Mouse (Mus musculus): Measurements from ENCODE around the gene Galk2. TPM values are rescaled to one million over a fixed set of nuclear protein-coding genes. Genes with fewer than 3 reads are reported as not detected.

Galk2 gene
- polyA plus RNA-seq, 1 experiment from 2014 or later, result 38.7 TPM

DNA sequence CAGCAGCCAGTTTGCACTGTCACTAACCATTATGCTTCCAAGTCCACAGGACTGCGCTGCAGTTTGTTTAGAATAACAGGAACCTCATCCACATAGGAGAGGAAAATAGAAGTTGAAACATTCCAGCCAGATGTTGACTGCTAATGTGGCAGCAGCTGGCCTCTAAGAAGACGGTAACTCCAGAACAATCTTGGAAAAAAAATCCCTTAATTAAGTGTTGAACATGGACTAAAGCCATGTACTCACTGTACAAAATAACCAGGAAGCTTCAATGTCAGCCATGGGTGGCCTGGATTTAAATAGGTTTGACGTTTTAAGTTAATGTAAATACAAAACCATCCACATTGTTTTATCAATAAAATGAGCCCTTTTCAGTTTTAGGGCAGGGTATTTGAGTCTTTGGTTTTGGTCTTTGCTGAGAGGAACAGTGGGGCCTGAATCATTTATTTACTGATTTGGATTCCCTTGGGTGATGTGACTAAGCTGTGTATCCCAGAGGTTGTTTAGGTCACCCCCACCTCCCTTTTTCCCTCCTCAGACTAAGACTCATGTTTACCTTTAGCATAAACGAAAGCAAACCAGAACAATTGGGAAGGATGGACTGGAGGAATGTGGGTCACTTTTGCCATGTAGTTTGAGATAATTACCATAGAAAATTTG is 47.6 kb downstream of the Galk2 start:
- no peak overlapping the region for H3K9ac ChIP-seq (ENCODE audit: low read length)
- H3K9me3 ChIP-seq (ENCODE audit: control insufficient read depth, low read length), result no peaks in the 10 kb centered on the region
- no peak overlapping the region for H3K4me3 ChIP-seq (ENCODE audit: low read depth, low read length)
- no peaks in the 10 kb centered on the region for H3K27me3 ChIP-seq (ENCODE audit: control insufficient read depth, insufficient read depth, low read length)
- DNase-seq (ENCODE audit: low spot score) (no peak), ATAC-seq (ENCODE audit: insufficient number of reproducible peaks, low FRiP score, low TSS enrichment, low read depth) (no peak)
- no peak overlapping the region for H3K27ac ChIP-seq (replicated peaks; ENCODE audit: low read depth, low read length)
- no peaks in the 10 kb centered on the region; the same call in 1 of the 2 replicates for H3K36me3 ChIP-seq (ENCODE audit: control insufficient read depth, insufficient read depth, low read length)
- 82% methylated on average over 4 of the region's 4 CpGs for WGBS
- no peaks in the 10 kb centered on the region for H3K4me1 ChIP-seq (ENCODE audit: control insufficient read depth, insufficient read depth, low read length)
- no peak overlapping the region for H3K4me2 ChIP-seq (ENCODE audit: low read depth, severe bottlenecking)

- no peak overlapping the region for H3K4me3 ChIP-seq (ENCODE audit: low read depth, low read length)
- no peaks in the 10 kb centered on the region for H3K27me3 ChIP-seq (ENCODE audit: control insufficient read depth, insufficient read depth, low read length)
- H3K9ac ChIP-seq (ENCODE audit: low read length), result no peak overlapping the region
- H3K4me2 ChIP-seq (ENCODE audit: low read depth, severe bottlenecking), result no peak overlapping the region
- no peak for DNase-seq (ENCODE audit: low spot score)
- H3K36me3 ChIP-seq (ENCODE audit: control insufficient read depth, insufficient read depth, low read length), result no peaks in the 10 kb centered on the region; the same call in 1 of the 2 replicates
- H3K27ac ChIP-seq (replicated peaks; ENCODE audit: low read depth, low read length), result no peak overlapping the region
- H3K4me1 ChIP-seq (ENCODE audit: control insufficient read depth, insufficient read depth, low read length), result no peaks in the 10 kb centered on the region
- ATAC-seq (ENCODE audit: insufficient number of reproducible peaks, low FRiP score, low TSS enrichment, low read depth), result no peak
- H3K9me3 ChIP-seq (ENCODE audit: control insufficient read depth, low read length), result no peaks in the 10 kb centered on the region
- 78% methylated on average over 4 of the region's 4 CpGs for WGBS
Measured at GRCm38 (mm10) chr2:125907580-125908255, 48.8 kb downstream of the Galk2 start.

GRCm38 (mm10) chr2:125914167-125914566 is 55.3 kb downstream of the Galk2 start:
- Histone ChIP-seq H3K4me1 (ENCODE audit: control insufficient read depth, insufficient read depth, low read length) (0 out of 2 replicates have a peak, but pooled peaks cover 3% of the 10 kb centered on the region), H3K4me2 (ENCODE audit: low read depth, severe bottlenecking) (no peak overlapping the region), H3K9me3 (ENCODE audit: control insufficient read depth, low read length) (no peaks in the 10 kb centered on the region), H3K36me3 (ENCODE audit: control insufficient read depth, insufficient read depth, low read length) (no peaks in the 10 kb centered on the region), H3K9ac (ENCODE audit: low read length) (no peak overlapping the region), H3K4me3 (ENCODE audit: low read depth, low read length) (no peak overlapping the region), H3K27me3 (ENCODE audit: control insufficient read depth, insufficient read depth, low read length) (no peaks in the 10 kb centered on the region), H3K27ac (replicated peaks; ENCODE audit: low read depth, low read length) (no peak overlapping the region)
- ATAC-seq (ENCODE audit: insufficient number of reproducible peaks, low FRiP score, low TSS enrichment, low read depth) (no peak), DNase-seq (ENCODE audit: low spot score) (no peak)
- 79% methylated on average over 1 of the region's 1 CpGs for WGBS

DNA sequence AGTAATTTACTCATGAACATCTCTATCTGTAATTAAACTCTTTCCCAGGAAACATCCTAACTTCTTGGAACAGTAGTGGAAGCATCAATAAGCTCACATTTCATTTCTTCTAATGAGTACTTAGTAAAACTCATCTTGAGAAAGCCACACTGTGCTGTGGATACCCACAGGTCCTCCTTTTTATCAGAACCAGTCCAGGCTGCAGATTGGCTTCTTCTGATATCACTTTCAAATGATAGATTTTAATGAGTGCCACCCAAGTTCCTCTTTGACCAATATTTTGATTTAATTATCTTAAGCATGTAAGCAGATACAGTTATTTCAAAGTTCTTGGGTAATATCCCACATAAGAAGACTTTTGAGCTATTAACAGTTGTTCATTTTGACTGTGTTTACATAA is 55.8 kb downstream of the Galk2 start:
- no peak overlapping the region for H3K4me2 ChIP-seq (ENCODE audit: low read depth, severe bottlenecking)
- H3K27ac ChIP-seq (replicated peaks; ENCODE audit: low read depth, low read length), result no peak overlapping the region
- H3K9me3 ChIP-seq (ENCODE audit: control insufficient read depth, low read length), result no peaks in the 10 kb centered on the region
- ATAC-seq (ENCODE audit: insufficient number of reproducible peaks, low FRiP score, low TSS enrichment, low read depth) (no peak), DNase-seq (ENCODE audit: low spot score) (no peak)
- no peak overlapping the region for H3K9ac ChIP-seq (ENCODE audit: low read length)
- H3K27me3 ChIP-seq (ENCODE audit: control insufficient read depth, insufficient read depth, low read length), result no peaks in the 10 kb centered on the region
- no peaks in the 10 kb centered on the region for H3K36me3 ChIP-seq (ENCODE audit: control insufficient read depth, insufficient read depth, low read length)
- H3K4me3 ChIP-seq (ENCODE audit: low read depth, low read length), result no peak overlapping the region
- H3K4me1 ChIP-seq (ENCODE audit: control insufficient read depth, insufficient read depth, low read length), result 0 out of 2 replicates have a peak, but pooled peaks cover 3% of the 10 kb centered on the region

DNA sequence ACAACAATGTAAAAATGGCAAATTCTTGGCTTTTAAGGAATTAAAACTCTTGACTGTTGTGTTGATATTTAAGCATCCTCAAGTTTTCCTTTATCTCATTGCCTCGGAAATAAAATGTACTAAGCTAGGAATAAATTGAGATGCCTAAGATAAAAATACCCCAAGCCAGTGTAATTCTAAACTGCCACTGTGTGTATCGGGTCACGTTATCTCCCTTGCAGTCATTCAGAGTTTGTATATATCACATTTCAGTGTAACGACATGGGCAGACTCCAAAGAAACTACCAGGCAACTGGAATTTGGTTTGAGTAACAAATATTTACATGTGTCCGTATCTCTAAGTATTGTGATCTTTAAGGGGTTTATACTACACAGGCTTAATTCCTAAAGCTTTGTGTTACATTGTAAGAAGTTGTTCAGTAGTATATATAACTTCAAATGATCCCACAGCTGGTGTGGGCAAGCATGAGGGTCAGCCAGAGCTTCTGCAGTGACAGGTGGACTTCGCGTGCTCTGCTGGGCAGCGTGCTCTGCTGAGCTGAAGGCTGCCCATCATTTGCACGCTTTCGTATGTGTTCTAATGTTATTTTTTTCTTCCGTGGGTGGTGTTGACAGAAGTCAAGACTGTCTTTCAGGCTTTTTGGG is 57.9 kb downstream of the Galk2 start:
- DNase-seq (ENCODE audit: low spot score), result no peak
- H3K4me2 ChIP-seq (ENCODE audit: low read depth, severe bottlenecking), result no peak overlapping the region
- no peaks in the 10 kb centered on the region for H3K27me3 ChIP-seq (ENCODE audit: control insufficient read depth, insufficient read depth, low read length)
- no peaks in the 10 kb centered on the region; the same call in 1 of the 2 replicates for H3K36me3 ChIP-seq (ENCODE audit: control insufficient read depth, insufficient read depth, low read length)
- peak overlapping the region; percentile 49 for H3K27ac ChIP-seq (replicated peaks; ENCODE audit: low read depth, low read length)
- ATAC-seq (ENCODE audit: insufficient number of reproducible peaks, low FRiP score, low TSS enrichment, low read depth), result peak; percentile 31; the same call in 1 of the 2 replicates
- WGBS, result 68% methylated on average over 11 of the region's 11 CpGs
- H3K4me1 ChIP-seq (ENCODE audit: control insufficient read depth, insufficient read depth, low read length), result 0 out of 2 replicates have a peak, but pooled peaks cover 3% of the 10 kb centered on the region
- H3K9me3 ChIP-seq (ENCODE audit: control insufficient read depth, low read length), result no peaks in the 10 kb centered on the region
- no peak overlapping the region for H3K9ac ChIP-seq (ENCODE audit: low read length)
- H3K4me3 ChIP-seq (ENCODE audit: low read depth, low read length), result no peak overlapping the region

DNA sequence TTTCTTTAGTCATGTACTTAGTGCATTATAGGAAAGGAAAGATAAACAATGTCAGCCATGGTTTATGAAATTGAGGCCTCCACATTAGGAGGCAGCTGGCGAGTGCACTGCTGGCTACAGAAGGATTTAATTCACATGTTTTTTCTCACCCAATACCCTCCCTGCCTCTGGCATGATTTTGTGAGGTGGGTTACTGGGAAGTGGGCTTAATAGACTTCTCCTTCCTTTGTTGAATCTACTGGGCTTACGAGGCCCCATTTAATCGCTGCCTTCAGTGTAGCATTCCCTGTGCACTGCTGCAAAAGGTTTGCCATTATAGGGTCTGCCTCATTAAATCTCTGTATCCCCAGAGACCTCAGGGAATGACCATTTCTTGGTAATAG is 58.4 kb downstream of the Galk2 start:
- 35% methylated on average over 3 of the region's 3 CpGs for WGBS
- Histone ChIP-seq H3K4me3 (ENCODE audit: low read depth, low read length) (no peak overlapping the region), H3K27me3 (ENCODE audit: control insufficient read depth, insufficient read depth, low read length) (no peaks in the 10 kb centered on the region), H3K27ac (replicated peaks; ENCODE audit: low read depth, low read length) (peak overlapping the region; percentile 49), H3K36me3 (ENCODE audit: control insufficient read depth, insufficient read depth, low read length) (no peaks in the 10 kb centered on the region; the same call in 1 of the 2 replicates), H3K4me2 (ENCODE audit: low read depth, severe bottlenecking) (no peak overlapping the region), H3K4me1 (ENCODE audit: control insufficient read depth, insufficient read depth, low read length) (0 out of 2 replicates have a peak, but pooled peaks cover 3% of the 10 kb centered on the region), H3K9me3 (ENCODE audit: control insufficient read depth, low read length) (no peaks in the 10 kb centered on the region), H3K9ac (ENCODE audit: low read length) (no peak overlapping the region)
- peak; percentile 36 for DNase-seq (ENCODE audit: low spot score)
- peak; percentile 62; the same call in 1 of the 2 replicates for ATAC-seq (ENCODE audit: insufficient number of reproducible peaks, low FRiP score, low TSS enrichment, low read depth)

- Histone ChIP-seq H3K27me3 (ENCODE audit: control insufficient read depth, insufficient read depth, low read length) (no peaks in the 10 kb centered on the region), H3K9me3 (ENCODE audit: control insufficient read depth, low read length) (no peaks in the 10 kb centered on the region), H3K4me2 (ENCODE audit: low read depth, severe bottlenecking) (no peak overlapping the region), H3K4me3 (ENCODE audit: low read depth, low read length) (no peak overlapping the region), H3K27ac (replicated peaks; ENCODE audit: low read depth, low read length) (no peak overlapping the region), H3K36me3 (ENCODE audit: control insufficient read depth, insufficient read depth, low read length) (no peaks in the 10 kb centered on the region; the same call in 1 of the 2 replicates), H3K4me1 (ENCODE audit: control insufficient read depth, insufficient read depth, low read length) (0 out of 2 replicates have a peak, but pooled peaks cover 3% of the 10 kb centered on the region), H3K9ac (ENCODE audit: low read length) (no peak overlapping the region)
- ATAC-seq (ENCODE audit: insufficient number of reproducible peaks, low FRiP score, low TSS enrichment, low read depth), result no peak
- 82% methylated on average over 5 of the region's 5 CpGs for WGBS
- DNase-seq (ENCODE audit: low spot score), result no peak
Measured at GRCm38 (mm10) chr2:125921273-125921672, 62.4 kb downstream of the Galk2 start.

- H3K9me3 ChIP-seq (ENCODE audit: control insufficient read depth, low read length), result no peaks in the 10 kb centered on the region
- H3K9ac ChIP-seq (ENCODE audit: low read length), result no peak overlapping the region
- H3K27me3 ChIP-seq (ENCODE audit: control insufficient read depth, insufficient read depth, low read length), result no peaks in the 10 kb centered on the region
- no peak for DNase-seq (ENCODE audit: low spot score)
- WGBS, result 92% methylated on average over 5 of the region's 5 CpGs
- no peak for ATAC-seq (ENCODE audit: insufficient number of reproducible peaks, low FRiP score, low TSS enrichment, low read depth)
- H3K27ac ChIP-seq (replicated peaks; ENCODE audit: low read depth, low read length), result no peak overlapping the region
- no peaks in the 10 kb centered on the region; the same call in 1 of the 2 replicates for H3K36me3 ChIP-seq (ENCODE audit: control insufficient read depth, insufficient read depth, low read length)
- H3K4me3 ChIP-seq (ENCODE audit: low read depth, low read length), result no peak overlapping the region
- H3K4me1 ChIP-seq (ENCODE audit: control insufficient read depth, insufficient read depth, low read length), result no peaks in the 10 kb centered on the region
- H3K4me2 ChIP-seq (ENCODE audit: low read depth, severe bottlenecking), result no peak overlapping the region
Measured at GRCm38 (mm10) chr2:125922149-125922548, 63.2 kb downstream of the Galk2 start.

All from limb, embryonic 11.5 days (tissue).